In genomic region chr11:93590652-93591051, GRCm38 (mm10) we compare ENCODE assay signal across 20 mouse cellular contexts.
"Had no signal": no experiment of that assay in that cellular context is flagged by ENCODE, and none has a peak within 500 bp of the region (broad histone marks: within the 10 kb centered on the region; RNA-seq: fewer than 3 reads in every experiment).

No protein-coding gene starts in this region.

- ATAC-seq: forebrain, embryonic 13.5 days; forebrain, embryonic 14.5 days; forebrain, embryonic 15.5 days; forebrain, embryonic 16.5 days; forebrain, postnatal 0 days had no signal

- DNase-seq: cerebellum, adult 8-10 months; cerebellum, adult 9-10 months; cerebellum, adult 9-11 months; cerebellum, postnatal 10 days; cerebellum, postnatal 14 days; cerebellum, postnatal 25 days; cerebellum, postnatal 36 days; embryo, embryonic 11 days; forebrain, postnatal 0 days; gastrocnemius, adult 2 months; gastrocnemius, postnatal 10 days; gastrocnemius, postnatal 14 days; gastrocnemius, postnatal 25 days; gastrocnemius, postnatal 36 days; heart, adult 18-20 months; heart, adult 2 months had no signal
